Mouse (Mus musculus) frontal cortex, postnatal 10 days (tissue): Measurements from ENCODE around the gene Sbno2.

Experiments used
- DNase-seq, 2 experiments: peaks; one replicate each; pipeline ENCODE4 v3.0.0; 2022; ENCODE audit warnings: low spot score in 2 of 2, mixed read lengths in 1 of 2

Sbno2 gene

DNA sequence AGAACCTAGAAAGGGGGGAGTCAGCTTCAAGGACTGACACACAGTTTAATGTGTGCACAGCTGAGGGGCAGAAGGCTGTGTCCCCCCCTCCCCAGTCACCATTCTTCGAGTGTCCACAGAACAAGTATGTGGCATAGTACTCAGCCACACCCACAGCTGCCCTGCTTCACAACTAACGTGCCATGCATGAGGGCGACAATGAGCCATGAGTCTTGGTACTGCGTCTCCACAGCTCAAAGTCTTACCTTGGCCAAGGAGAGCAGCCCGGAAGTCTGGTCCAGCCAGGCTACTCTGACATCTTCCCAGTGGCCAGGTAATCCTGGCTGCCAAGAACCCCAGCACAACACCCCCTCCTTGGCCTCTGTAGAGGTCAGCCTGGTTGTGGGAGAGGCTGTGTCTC lies 12.7 kb downstream of the Sbno2 start:
- no peak for DNase-seq

DNA sequence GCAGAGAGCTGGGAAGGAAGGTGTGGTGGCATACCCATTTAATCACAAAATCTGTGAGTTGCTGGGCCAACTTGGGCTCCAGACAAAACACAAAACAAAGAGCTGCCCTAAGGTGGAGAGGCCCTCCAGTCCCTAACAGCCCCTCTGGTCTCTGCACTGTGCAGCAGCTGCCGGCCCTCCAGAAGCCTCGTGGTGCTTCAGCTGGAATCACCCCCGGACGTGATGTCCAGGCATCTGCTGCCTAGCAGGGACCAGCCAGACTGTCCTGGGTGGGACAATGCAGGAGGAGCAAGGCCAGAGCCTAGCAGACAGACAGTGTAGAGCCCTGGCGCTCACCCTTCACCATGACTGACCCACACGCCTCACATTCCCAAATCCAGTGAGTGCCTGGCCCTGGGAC lies 13.8 kb downstream of the Sbno2 start:
- DNase-seq = no peak

DNA sequence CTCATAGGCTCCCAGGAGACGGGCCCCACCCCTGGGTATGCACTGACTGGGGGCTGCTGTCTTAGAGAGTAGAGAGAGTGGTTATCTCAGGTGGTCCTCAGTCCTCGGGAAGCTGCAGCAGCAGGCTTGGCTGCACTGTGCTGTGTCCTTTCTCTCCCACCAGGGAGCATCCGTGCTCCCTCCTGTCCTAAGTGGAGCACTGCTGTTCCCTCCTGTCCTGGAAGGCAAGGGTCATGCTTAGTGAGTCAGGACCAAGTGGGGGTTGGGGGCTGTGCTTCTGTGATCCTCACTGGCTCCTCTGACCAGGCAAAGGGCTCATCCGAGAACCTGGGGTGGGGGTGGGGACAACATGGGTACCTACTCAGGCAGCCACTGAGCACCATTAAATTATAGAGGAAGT lies 16.2 kb downstream of the Sbno2 start:
- no peak for DNase-seq

DNA sequence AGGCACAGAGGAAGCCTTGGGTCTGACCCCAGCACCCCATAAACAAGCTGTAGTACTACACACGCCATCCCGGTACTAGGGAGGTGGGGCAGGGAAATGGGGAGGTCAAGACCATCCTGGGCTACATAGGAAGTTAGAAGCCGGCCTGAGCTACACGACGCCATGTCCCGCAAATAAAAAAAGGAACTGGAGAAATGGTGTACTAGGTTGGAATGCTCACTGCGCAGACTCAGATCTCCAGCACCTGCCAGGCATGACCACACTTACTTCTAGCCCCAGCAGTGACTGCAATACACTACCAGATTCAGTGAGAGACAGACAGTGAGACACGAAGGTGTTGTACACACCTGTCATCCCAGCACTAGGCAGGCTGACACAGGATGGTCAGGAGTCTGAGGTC lies 17.9 kb downstream of the Sbno2 start:
- DNase-seq = no peak

DNA sequence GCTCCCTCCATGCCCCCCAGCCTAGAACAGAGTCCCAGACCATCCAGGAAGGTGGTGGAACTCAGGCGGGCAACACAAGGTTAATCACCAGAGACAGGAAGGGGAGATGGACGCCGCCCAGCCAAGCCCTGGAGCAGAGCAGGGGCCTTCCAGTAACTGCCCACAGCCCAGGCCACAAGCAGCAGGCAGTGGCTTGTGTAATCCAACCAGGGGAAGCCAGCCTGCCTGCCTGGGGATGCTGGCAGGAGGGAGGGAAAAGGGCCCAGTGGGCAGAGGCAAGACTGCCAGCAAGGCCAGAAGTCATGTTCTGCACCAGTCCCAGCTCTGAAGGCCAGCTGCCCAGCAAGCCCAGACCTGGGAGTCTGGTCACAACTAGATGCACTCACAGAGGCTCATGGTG lies 18.5 kb downstream of the Sbno2 start:
- no peak for DNase-seq

DNA sequence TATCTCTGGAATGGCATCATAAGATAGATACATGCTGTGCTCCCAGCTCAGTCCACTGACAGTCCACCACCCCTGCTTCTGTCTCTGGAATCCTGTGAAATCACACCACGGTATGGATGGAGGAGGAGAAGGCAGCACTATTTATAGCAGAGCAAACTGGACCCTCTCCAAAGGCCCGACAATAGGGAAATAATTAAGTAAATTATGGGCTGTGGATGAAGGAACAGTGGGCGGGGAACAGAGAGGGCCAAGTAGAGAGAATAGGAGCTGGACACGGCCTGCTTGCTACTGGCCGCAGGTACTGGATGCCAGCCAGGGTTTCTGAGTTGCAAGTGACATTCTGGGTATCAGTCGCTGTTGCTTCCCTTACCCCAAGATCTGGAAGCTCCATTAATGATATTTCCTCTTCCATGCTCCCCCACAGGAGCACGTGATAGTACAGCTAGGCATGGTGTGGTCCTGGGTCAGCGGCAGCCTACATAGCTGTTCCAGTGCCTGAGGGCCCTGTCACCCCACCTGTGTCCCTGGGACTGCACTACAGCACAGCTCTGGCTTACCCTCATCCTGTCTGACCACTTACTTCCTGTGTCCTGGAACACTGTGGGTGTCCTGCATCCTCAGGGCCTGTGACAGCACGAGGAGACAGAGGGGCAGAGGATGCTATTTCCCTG lies 20.4 kb downstream of the Sbno2 start:
- DNase-seq = no peak

DNA sequence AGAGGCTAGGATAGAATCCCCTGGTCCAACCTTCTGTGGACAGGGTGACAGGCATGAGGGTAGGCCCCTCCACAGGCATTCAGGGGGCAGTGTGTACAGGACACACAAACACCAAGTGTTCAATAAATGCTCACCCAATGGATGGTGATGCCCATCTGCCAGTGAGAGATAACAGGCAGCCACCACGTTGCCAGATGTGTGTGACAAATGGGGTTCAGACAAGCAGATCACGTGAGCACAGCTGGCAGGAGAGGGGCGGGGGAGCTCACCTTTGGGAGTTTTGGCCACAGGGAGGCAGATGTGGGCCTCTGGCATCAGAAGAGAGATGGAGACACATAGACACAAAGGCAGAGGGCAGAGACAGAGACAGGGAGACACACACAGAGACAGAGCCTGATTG lies 24.3 kb downstream of the Sbno2 start:
- no peak for DNase-seq

DNA sequence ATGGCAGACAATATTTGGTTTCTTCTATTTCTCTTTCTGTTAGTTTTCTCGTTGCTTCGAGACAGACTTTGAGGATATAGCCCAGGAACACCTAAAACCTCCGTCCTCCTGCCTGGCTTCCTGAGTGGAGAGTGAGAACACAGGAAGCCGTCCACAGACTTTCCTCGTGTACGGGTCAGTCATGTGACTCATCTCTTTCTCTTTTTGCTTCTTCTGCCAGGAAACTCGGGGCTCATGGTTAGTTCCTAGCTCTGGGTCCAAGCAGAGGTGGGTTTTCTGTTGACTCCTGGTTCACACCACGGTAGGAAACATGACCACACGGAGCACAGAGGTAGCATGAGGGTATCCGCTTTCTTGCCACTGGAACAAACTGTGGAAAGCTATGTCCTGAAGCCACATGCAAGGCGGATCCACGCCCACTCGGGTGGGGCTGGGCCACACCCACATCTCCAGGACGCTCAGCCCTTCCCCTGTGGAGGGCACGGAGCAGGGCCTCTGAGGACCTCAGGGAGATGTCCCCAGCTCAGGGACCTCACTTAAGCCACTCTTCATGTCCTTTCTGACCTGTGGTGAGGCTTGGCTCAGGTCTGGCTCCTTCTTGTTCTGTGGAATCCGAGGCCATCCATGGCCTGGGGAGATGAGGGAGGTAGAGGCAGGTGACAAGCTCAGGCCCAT lies 24.8 kb downstream of the Sbno2 start:
- no peak for DNase-seq

DNA sequence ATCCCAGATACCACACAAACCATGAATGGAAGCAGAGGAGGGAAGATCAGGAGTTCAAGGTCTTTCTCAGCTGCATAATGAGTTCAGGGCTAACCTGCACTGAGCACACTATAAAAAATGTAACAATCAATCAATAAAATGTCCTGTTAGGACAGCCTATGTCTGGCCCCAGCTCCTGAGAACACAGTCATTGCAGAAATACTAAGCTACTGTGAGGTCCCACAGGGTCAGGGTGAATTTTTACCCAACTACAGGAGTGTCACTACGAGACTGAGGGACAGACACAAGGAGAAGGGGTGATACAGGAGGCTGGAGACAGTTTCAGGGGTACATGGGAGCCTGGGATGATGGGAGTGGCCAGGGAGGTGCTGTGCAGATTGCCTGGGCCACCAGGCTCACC lies 27.0 kb downstream of the Sbno2 start:
- DNase-seq = no peak

DNA sequence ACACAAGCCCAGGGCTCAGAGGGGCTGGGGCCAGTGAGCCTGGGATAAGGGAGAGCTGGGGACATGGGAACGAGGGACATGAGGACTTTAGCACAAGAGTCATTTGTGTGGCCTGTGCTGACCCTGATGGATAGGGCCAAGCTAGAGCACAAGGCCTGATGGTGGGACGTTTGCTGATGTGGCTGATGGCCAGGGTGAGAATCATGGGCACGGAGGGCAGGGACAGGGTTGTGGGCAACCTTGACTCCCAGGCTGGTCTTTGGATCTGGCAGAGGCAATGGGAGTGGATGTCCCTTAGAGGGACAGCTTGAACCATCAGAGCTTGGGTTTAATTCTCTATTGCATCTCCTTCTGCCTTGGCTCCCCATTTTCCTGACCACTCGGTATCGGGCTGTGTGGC lies 28.1 kb downstream of the Sbno2 start:
- DNase-seq = no peak

DNA sequence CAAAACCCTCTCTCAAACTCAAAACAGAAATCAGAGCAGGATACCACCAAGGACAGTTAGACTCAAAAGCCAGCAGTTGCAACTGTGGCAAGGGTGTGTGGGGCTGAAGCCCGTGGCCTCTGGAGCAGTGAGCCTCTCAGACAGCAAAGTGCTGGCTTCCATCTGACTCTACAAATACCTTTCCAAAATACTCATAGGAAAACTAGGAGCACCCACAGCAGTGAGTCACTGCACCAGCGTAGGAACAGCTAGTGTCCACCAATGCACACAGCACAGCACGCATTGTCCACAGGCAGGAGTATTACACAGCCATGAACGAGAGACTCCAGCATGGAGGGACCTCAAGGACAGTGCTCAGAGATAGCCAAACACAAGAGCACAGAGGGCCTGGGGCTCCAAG lies 29.0 kb downstream of the Sbno2 start:
- no peak for DNase-seq

DNA sequence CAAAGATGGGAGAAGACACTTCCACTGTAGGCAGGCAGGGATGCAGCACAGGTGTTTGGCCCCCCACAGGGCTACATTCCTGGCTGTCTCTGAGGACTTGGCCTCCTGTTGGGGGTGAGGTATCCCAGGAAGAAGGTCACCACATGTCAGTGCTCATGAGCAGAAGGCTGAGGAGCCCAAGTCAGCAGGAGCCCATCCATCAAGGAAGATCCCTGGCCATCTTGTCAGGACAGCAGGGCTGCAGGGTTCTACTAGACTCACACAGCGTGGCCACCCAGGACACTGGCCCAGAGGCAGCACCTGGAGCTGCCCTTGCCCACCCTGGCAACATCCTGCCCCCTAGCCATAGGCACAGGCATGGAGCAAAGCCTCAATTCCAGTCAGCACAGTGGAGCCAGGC lies 29.4 kb downstream of the Sbno2 start:
- no peak for DNase-seq

DNA sequence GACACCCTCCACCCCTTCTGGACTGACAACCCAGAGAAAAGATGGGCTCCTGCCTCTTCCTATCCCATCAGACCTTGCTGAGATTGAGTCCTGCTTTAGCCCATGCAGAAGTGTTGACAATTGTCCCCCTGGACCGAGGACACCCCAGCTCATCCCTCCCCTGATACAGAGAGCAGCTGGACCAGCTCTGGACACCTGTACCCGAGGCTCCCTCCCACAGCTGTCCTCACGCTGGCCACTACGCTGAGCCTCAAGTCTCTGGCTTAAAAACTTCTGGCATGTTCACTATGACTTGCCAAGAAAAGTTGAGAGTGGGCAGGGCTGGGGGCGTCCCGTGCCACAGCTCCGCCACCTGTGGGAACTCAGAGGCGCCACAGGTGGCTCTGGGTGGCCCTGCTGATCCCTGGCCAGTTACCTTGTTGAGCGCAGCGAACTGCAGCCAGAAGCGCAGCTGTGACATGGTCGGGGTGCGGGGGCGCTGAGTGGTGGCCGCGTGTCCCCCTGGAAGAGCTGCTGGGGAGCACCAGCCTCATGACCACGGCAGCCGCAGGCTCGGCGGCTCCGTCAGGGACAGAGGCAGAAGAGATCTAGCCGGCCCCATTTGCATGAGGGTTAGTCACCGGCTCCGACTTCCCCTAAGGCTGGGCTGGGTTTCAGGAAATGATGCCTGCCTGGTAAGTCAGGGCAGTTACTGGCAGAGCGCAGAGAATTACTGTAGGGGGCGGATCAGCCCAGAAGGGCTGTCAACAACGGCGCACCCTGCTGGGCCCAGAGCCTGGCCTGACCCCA lies 30.4 kb downstream of the Sbno2 start:
- peak in 1 of 2 experiments; percentile 35 for DNase-seq

DNA sequence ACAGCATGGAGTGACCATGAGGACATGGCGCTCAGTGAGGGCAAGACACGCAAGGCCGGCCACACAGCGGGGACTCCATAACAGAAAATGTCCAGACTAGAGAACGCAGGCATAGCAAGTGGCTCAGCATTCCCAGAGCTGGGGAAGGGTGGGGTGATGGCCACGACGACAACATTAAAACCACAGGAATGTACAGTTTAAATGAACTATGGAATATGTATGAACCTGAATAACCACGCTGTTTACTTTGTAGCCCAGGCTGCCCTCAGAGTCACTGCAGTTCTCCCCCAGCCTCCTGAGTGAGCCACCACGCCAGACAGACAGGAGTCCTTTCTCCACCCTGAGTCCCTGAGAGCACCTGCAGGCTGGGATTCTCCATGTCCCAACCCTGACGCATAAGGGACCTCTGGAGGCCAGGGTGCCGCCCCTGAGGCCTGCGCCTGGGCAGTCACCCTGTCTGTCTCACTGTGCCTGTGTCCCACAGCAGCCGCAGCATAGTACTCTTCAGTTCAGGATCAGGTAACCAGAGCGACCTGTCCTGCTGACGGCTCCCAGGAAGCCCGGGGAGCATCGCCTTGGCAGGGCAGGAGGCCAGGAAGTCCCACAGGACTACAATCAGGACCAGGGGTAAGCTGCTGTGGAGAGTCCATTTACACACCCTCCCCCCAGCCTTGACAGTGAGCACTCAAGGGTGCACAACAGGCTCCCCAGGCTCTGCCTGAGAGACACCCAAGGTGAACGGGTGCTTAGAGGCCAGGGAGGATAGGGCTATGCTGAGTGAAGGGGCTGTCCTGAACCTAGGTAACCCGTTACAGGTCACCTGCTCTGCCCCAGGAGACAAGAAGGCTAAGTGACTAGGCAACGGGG lies 32.5 kb downstream of the Sbno2 start:
- DNase-seq = no peak

DNA sequence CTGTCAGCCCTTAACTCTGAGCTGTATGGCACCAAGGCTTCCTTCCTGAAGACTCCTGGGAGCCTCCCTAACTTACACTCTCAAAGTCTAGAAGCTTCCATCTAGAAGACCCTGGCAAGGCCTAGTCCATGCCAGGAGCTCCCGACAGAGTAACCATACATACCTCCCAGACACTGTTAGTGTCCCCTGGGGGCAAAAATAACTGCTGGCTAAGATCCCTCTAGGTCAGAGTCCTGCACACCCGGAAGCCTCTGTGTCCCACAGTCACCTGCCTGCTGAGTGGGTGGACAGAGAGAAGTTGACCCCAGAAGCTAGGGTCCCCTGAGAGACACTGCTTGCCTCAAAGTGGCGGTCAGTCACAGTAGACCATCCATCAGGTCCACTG lies 33.9 kb downstream of the Sbno2 start:
- DNase-seq = no peak

DNA sequence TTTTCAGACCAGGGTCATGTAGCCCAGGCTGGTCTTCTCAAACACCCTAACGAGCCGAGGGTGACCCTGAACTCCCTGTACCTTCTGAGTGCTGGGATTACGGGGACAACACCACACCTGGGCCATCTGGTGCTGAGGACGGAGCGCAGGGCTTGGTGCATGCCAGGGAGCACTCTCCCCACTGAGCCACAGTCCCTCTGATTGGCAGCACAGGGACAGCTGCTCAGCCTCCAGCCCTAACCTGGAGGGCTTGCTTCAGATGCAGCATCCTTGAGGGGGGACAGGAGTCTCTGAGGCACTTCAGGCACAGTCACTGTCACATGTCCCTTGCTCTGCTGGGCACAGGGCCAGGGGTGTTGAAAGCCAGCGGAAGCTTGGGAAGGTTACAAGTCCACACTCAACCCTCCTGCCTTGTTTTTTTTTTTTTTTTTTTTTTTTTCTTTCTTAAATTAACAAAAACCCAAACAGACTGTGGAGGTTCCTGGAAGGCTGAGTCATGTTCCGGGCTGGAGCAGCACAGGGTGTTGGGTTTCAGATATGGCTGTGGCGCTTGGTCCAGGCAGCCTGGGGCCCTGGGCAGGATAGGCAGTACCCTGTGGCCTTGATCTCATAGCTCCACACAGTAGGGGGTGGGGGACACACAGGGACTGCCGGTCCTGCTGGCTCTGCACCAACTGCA lies 34.4 kb downstream of the Sbno2 start:
- DNase-seq = peak in 1 of 2 experiments; percentile 54

DNA sequence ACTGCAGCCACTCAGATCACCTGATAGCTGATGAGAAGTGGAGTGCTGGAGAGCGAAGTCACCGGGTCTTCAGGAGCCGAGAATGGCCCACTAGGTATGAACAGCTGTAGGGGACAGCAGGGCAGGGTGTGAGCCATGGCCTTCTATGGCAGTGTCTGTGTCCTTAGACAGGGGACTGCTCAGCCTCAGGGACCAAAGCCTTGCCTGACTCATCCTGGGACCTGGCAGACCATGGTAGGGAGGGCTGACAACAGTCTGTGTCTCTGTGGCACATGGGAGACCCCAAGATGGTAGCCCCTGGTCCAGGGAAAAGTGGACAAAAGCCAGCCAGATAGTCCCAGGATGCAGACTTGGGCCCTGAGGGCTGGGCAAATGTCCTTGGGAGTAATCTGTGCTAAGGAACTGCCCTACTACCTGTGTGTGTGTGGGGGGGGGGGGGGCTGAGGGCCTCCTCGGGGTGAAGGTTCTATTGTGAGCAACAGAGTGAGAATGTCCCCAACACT lies 35.4 kb downstream of the Sbno2 start:
- DNase-seq = no peak

DNA sequence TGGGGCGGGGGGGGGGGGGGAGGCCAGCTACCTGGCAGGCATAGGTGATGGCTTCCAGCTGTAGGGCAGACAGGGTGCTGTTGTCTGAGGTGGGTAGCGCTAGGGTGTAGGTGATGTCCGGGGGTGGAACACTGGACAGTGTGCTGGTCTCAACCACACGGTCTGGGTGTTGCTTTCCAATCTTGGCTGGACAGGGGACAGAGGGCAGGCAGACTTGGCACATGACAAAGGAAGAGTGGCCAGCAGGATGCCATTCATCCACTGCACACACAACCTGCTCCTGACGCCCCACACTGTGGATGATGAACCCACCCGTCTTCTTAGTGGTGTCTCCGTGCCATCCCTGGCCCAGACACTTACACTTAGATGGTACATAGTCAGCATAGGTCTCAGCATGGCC lies 36.1 kb downstream of the Sbno2 start:
- no peak for DNase-seq

DNA sequence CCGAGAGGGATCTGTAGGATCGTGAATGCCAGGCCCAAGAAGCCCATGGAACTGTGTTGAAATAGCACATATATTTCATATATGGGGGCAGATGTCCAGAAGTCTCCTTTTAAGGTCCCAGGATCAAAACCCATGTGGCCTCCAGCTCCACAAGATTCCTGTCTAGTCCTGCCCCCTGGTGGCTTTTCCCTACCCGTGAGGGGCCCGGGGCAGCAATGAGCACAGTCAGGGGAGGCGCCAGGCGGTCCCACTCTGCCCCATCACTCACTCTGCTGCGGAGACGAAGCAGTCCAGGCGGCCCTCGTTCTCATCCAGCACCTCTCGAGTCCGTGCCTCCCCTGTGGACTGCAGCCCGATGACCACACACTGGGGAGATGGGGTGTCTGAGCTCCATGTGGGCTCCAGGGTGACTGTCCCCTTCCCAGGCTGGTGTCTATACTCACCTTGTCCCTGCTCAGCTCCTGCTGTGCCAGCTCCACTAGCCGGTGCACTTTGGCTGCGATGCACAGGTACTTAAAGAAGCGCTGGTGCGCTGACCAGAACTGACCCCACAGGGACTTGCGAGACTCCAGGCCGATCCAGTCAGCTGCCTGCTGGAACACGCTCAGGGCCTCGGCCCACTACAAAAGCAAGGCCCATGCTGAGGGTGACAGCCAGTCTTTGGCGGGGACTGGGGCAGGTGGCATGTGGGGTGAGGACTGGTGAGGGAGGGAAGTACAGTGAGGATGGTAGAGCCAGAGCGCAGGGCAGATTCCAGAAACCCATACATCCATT lies 41.3 kb downstream of the Sbno2 start:
- no peak for DNase-seq

DNA sequence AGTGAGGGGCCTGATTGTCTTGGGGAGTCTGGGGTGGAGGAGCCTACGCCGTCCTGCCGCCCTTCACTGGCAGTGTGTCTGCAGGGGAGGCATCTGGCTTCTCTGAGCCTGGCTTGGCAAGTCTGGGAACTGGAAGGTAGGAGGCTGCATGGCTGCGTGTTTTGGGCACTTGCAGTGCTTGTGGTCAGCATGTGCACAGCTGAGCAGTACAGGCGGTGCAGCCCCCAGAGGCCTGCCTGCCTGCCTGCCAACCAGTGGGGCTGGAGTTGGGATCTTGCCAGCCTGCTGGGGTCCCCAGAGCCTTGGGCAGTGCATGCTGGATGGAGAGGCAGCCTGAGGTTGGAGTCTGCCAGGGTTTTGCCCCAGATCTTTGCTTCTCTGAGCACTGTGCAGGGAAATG lies 42.3 kb downstream of the Sbno2 start:
- DNase-seq = no peak
